Mouse (Mus musculus) E14TG2a.4 (cell line): ENCODE results near the gene Actn1.

Experiments
- H3K27me3 ChIP-seq: 2 replicates; pipeline ENCODE4 v1.6.1; 2014; ENCODE audit warnings: low read length, control low read depth; ENCODE audit not compliant: insufficient read depth
- H3K36me3 ChIP-seq: 2 replicates; pipeline ENCODE4 v1.6.1; 2014; ENCODE audit warnings: low read length, control low read depth; ENCODE audit not compliant: insufficient read depth
- H3K4me1 ChIP-seq: replicated peaks from 2 replicates; pipeline ENCODE4 v1.6.1; 2014; ENCODE audit warnings: low read depth, low read length, control low read depth
- H3K4me3 ChIP-seq: replicated peaks from 2 replicates; pipeline ENCODE4 v1.5.1; 2014; ENCODE audit warnings: mild to moderate bottlenecking, low read length
- H3K9me3 ChIP-seq: 2 replicates; pipeline ENCODE4 v1.6.1; 2014; ENCODE audit warnings: low read length, control low read depth
- CTCF ChIP-seq: conservative IDR thresholded peaks from 2 replicates; pipeline ENCODE4 v1.5.1; 2014; ENCODE audit warnings: low read length
- NANOG ChIP-seq: IDR thresholded peaks from 2 replicates; pipeline ENCODE4 v1.6.1; 2014; ENCODE audit warnings: borderline replicate concordance, low read length, mixed read lengths
- POU5F1 ChIP-seq: IDR thresholded peaks from 2 replicates; pipeline ENCODE4 v1.6.1; 2014; ENCODE audit warnings: low read length, borderline replicate concordance

Actn1 gene

GRCm38 (mm10) chr12:80260056-80260743, at the start of gene Actn1:
Gene Actn1 (minus strand): TSS chr12:80260371.
- no peak for TF ChIP-seq NANOG
- no peak for TF ChIP-seq POU5F1
- no peak for TF ChIP-seq CTCF
- Histone ChIP-seq H3K4me1 (peaks cover 54% of the 10 kb centered on the region), H3K4me3 (peak within 1 kb of the TSS; percentile 96), H3K9me3 (no peaks in the 10 kb centered on the region), H3K36me3 (peaks cover 19% of the 10 kb centered on the region), H3K27me3 (no peaks in the 10 kb centered on the region)

GRCm38 (mm10) chr12:80307556-80307955, 47.4 kb upstream of the Actn1 start:
- Histone ChIP-seq H3K9me3 (peaks cover 21% of the 10 kb centered on the region), H3K4me1 (0 out of 2 replicates have a peak, but pooled peaks cover 2% of the 10 kb centered on the region), H3K27me3 (no peaks in the 10 kb centered on the region)

GRCm38 (mm10) chr12:80304518-80304917, 44.3 kb upstream of the Actn1 start:
- no peak overlapping the region for H3K4me3 ChIP-seq
- no peaks in the 10 kb centered on the region for H3K36me3 ChIP-seq
- TF ChIP-seq CTCF: no peak
- no peak for TF ChIP-seq NANOG
- TF ChIP-seq POU5F1: no peak
- peaks cover 21% of the 10 kb centered on the region for H3K9me3 ChIP-seq
- H3K4me1 ChIP-seq: peaks cover 1% of the 10 kb centered on the region
- H3K27me3 ChIP-seq: no peaks in the 10 kb centered on the region

More at GRCm38 (mm10) chr12:80307556-80307955, 47.4 kb upstream of the Actn1 start:
- no peak for TF ChIP-seq POU5F1
- no peak for TF ChIP-seq NANOG
- TF ChIP-seq CTCF: no peak
- H3K4me3 ChIP-seq: no peak overlapping the region
- no peaks in the 10 kb centered on the region for H3K36me3 ChIP-seq

GRCm38 (mm10) chr12:80300833-80301456, 40.8 kb upstream of the Actn1 start:
- TF ChIP-seq NANOG (no peak), POU5F1 (no peak), CTCF (no peak)
- Histone ChIP-seq H3K27me3 (no peaks in the 10 kb centered on the region), H3K4me1 (peaks cover 9% of the 10 kb centered on the region), H3K9me3 (peaks cover 20% of the 10 kb centered on the region), H3K36me3 (no peaks in the 10 kb centered on the region), H3K4me3 (no peak overlapping the region)

- peaks cover 2% of the 10 kb centered on the region for H3K9me3 ChIP-seq
- TF ChIP-seq NANOG: no peak
- no peak for TF ChIP-seq CTCF
- TF ChIP-seq POU5F1: no peak
These were observed 38.5 kb upstream of the Actn1 start for GRCm38 (mm10) chr12:80298714-80299113.

GRCm38 (mm10) chr12:80291895-80292435, 31.8 kb upstream of the Actn1 start:
- Histone ChIP-seq H3K27me3 (no peaks in the 10 kb centered on the region), H3K9me3 (no peaks in the 10 kb centered on the region), H3K4me3 (no peak overlapping the region), H3K36me3 (no peaks in the 10 kb centered on the region), H3K4me1 (peaks cover 42% of the 10 kb centered on the region)
- TF ChIP-seq NANOG (no peak), POU5F1 (no peak), CTCF (no peak)

More at GRCm38 (mm10) chr12:80298714-80299113, 38.5 kb upstream of the Actn1 start:
- no peaks in the 10 kb centered on the region for H3K36me3 ChIP-seq
- H3K27me3 ChIP-seq: no peaks in the 10 kb centered on the region
- peaks cover 13% of the 10 kb centered on the region for H3K4me1 ChIP-seq
- H3K4me3 ChIP-seq: peak overlapping the region; percentile 33

- H3K9me3 ChIP-seq: no peaks in the 10 kb centered on the region
- H3K4me1 ChIP-seq: peaks cover 50% of the 10 kb centered on the region
- TF ChIP-seq CTCF (no peak), NANOG (no peak), POU5F1 (no peak)
These were observed 30.8 kb upstream of the Actn1 start for GRCm38 (mm10) chr12:80290964-80291363.

GRCm38 (mm10) chr12:80290483-80290882, 30.3 kb upstream of the Actn1 start:
- Histone ChIP-seq H3K27me3 (no peaks in the 10 kb centered on the region), H3K4me1 (peaks cover 55% of the 10 kb centered on the region), H3K4me3 (no peak overlapping the region), H3K36me3 (no peaks in the 10 kb centered on the region), H3K9me3 (no peaks in the 10 kb centered on the region)
- TF ChIP-seq NANOG: no peak
- TF ChIP-seq CTCF: no peak
- no peak for TF ChIP-seq POU5F1

More at GRCm38 (mm10) chr12:80290964-80291363, 30.8 kb upstream of the Actn1 start:
- H3K4me3 ChIP-seq: no peak overlapping the region
- H3K36me3 ChIP-seq: no peaks in the 10 kb centered on the region
- no peaks in the 10 kb centered on the region for H3K27me3 ChIP-seq
